Mouse (Mus musculus): ENCODE data around the gene Hist1h2bh. TPM values are rescaled to one million over a fixed set of nuclear protein-coding genes. Genes with fewer than 3 reads are reported as not detected.
"Not testable (repeated sequence)": the region's sequence is repeated elsewhere in the genome, so short reads cannot be mapped to it uniquely, and the experiment has no call there.

The Hist1h2bh gene
- polyA plus RNA-seq, 1 experiment from 2014 or later: not detected

DNA sequence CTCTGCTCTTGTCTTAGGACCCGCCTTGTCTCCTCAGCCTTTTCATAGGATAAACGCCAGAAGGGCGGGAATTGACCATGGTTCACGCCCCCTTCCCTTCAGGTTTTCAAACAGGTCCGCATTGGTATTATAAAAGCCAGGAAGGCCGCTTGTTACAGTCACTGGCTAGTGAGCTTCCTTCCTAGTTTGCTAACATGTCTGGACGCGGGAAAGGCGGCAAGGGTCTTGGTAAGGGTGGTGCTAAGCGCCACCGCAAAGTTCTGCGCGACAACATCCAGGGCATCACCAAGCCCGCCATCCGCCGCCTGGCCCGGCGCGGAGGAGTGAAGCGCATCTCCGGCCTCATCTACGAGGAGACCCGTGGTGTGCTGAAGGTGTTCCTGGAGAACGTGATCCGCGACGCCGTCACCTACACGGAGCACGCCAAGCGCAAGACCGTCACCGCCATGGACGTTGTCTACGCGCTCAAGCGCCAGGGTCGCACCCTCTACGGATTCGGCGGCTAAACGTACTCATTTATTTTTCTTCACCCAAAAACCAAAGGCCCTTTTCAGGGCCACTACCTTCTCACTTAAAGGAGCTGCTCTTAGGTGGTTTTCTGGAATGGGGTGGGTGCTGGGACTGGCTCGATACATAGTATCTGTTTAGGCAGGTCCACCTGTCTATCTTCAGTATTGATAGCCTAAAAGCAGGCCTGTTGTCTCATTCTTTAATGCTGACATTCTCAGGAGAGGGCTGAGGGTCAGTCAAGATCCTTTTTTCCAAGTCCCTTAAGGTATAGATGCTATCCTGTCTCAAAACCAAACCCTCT lies 38.4 kb upstream of the Hist1h2bh start, which contains the start of gene Hist1h4d:
Hist1h4d (plus strand) TSS at position 191 of the 811 bp plus-strand sequence.
- TF ChIP-seq EP300 (IDR thresholded peaks at IDR 0.05) (peak; percentile 97), CTCF (IDR thresholded peaks at IDR 0.05) (no peak)
- peak within 1 kb of the TSS; percentile 38 for H3K4me3 ChIP-seq (ENCODE audit: low read depth, low read length)

DNA sequence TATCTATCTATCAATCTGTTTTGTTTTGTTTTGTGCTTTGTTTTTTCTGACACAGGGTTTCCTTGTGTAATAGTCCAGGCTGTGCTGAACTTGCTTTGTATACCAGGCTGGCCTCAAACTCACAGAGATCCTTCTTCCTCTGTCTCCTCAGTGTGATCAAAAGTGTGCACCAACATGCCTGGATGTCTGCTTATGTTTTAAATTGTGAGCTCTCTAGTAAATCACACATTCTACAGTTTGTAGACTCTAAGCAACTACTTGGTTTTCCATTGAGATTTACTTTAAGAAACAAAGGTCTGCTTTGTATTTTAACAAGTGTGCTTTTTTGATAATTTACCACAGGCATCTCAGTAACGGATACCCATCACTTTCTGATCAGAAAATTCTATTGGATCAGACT lies 34.6 kb upstream of the Hist1h2bh start:
- Histone ChIP-seq H3K4me2 (replicated peaks; ENCODE audit: low read depth, low read length) (no peak overlapping the region), H3K9me3 (ENCODE audit: low read length) (no peaks in the 10 kb centered on the region), H3K4me1 (ENCODE audit: insufficient read depth, low read depth, low read length) (peaks cover 8% of the 10 kb centered on the region), H3K9ac (replicated peaks; ENCODE audit: low read depth) (no peak overlapping the region), H3K27ac (ENCODE audit: low read length) (no peak overlapping the region), H3K36me3 (ENCODE audit: insufficient read depth, low read length) (no peaks in the 10 kb centered on the region), H3K27me3 (replicated peaks; ENCODE audit: insufficient read depth, low read length) (no peaks in the 10 kb centered on the region), H3K4me3 (ENCODE audit: low read depth, low read length) (no peak overlapping the region)
- no peak for TF ChIP-seq EP300 (IDR thresholded peaks at IDR 0.05)
- no peak for TF ChIP-seq CTCF (IDR thresholded peaks at IDR 0.05)
- DNase-seq (ENCODE audit: low spot score): no peak
- WGBS: 96% methylated on average over 1 of the region's 1 CpGs
- ATAC-seq: no peak

More for the DNA sequence above, 38.4 kb upstream of the Hist1h2bh start, which contains the start of gene Hist1h4d:
- DNase-seq (ENCODE audit: low spot score): peak; percentile 98
- H3K27me3 ChIP-seq (replicated peaks; ENCODE audit: insufficient read depth, low read length): no peaks in the 10 kb centered on the region
- H3K36me3 ChIP-seq (ENCODE audit: insufficient read depth, low read length): no peaks in the 10 kb centered on the region
- peak within 1 kb of the TSS; percentile 71 for H3K27ac ChIP-seq (ENCODE audit: low read length)
- H3K9ac ChIP-seq (replicated peaks; ENCODE audit: low read depth): peak within 1 kb of the TSS; percentile 52
- no peaks in the 10 kb centered on the region for H3K9me3 ChIP-seq (ENCODE audit: low read length)
- H3K4me1 ChIP-seq (ENCODE audit: insufficient read depth, low read depth, low read length): peaks cover 8% of the 10 kb centered on the region
- H3K4me2 ChIP-seq (replicated peaks; ENCODE audit: low read depth, low read length): peak within 1 kb of the TSS; percentile 53
- ATAC-seq: peak; percentile 87
- WGBS: under 1% methylated on average over 39 of the region's 43 CpGs

DNA sequence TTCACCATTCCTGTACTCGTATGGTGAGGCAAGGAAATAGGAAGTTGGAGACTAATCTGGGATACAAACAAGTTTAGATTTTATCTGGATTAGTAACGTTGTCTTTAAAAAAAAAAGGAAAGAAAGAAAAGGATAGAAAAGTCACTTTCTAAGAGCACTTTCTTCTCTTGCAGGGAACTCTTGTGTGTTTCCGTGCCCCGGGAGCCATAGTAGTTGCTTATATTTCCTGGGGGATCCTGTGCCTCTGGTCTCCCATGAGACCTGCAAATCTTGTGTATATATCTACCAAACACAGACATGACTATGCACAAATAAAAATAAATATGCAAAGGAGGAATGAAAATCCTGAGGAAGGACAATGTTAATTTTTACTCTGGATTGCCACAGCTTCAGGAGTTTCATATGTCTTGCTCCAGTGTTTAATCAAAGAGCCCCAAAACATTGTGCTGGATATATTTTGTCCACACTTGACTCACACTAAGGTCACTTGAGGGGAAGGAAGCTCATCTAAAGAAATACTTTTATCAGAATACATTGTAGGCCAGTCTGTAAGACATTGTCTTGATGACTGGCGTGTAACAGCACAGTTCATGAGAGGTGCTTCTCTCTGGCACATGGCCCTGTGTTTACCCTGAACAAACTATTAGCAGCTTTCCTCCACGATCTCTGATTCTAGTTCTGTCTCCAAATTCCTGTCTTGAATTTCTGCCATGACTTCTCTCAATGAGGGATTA lies 33.9 kb upstream of the Hist1h2bh start:
- no peak overlapping the region for H3K27ac ChIP-seq (ENCODE audit: low read length)
- H3K9ac ChIP-seq (replicated peaks; ENCODE audit: low read depth): no peak overlapping the region
- peak overlapping the region; percentile 57 for H3K4me2 ChIP-seq (replicated peaks; ENCODE audit: low read depth, low read length)
- H3K4me3 ChIP-seq (ENCODE audit: low read depth, low read length): peak overlapping the region; percentile 35; the same call in 1 of the 2 replicates
- TF ChIP-seq EP300 (IDR thresholded peaks at IDR 0.05) (no peak), CTCF (IDR thresholded peaks at IDR 0.05) (no peak)
- H3K4me1 ChIP-seq (ENCODE audit: insufficient read depth, low read depth, low read length): peaks cover 11% of the 10 kb centered on the region; the same call in 1 of the 2 replicates
- 22% methylated on average over 6 of the region's 6 CpGs for WGBS
- ATAC-seq (no peak), DNase-seq (ENCODE audit: low spot score) (peak; percentile 10)
- no peaks in the 10 kb centered on the region for H3K27me3 ChIP-seq (replicated peaks; ENCODE audit: insufficient read depth, low read length)
- H3K9me3 ChIP-seq (ENCODE audit: low read length): no peaks in the 10 kb centered on the region
- no peaks in the 10 kb centered on the region for H3K36me3 ChIP-seq (ENCODE audit: insufficient read depth, low read length)

DNA sequence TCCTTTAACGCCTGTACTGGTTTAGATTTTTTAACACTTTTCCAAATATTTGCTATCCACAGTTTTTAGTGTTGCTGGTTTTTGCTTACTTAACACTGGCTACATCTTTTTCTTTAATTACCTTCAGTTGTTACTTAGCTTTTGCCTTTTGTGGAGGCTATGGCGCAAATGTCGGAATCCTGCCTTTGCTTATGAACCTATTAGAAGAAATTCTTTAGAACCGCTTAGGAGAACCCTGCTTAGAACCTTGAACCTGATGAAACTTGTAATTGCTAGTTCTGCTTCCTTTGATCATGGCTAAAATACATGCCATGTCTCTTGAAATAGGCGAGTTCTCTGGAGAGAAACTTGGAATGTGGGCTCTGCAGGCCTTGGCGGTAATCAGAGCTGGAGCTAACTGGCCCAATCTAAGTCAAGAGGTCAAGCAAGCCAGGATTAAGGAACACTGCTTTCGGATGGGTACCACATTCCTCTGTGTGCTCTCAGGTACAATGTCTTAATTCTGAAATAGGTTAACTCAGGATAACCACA lies 33.2 kb upstream of the Hist1h2bh start:
- peaks cover 11% of the 10 kb centered on the region; the same call in 1 of the 2 replicates for H3K4me1 ChIP-seq (ENCODE audit: insufficient read depth, low read depth, low read length)
- H3K4me2 ChIP-seq (replicated peaks; ENCODE audit: low read depth, low read length): peak overlapping the region; percentile 57
- no peak for TF ChIP-seq CTCF (IDR thresholded peaks at IDR 0.05)
- no peak for TF ChIP-seq EP300 (IDR thresholded peaks at IDR 0.05)
- no peaks in the 10 kb centered on the region for H3K9me3 ChIP-seq (ENCODE audit: low read length)
- WGBS: 6% methylated on average over 7 of the region's 7 CpGs
- ATAC-seq (no peak), DNase-seq (ENCODE audit: low spot score) (peak; percentile 24)
- no peaks in the 10 kb centered on the region for H3K36me3 ChIP-seq (ENCODE audit: insufficient read depth, low read length)
- H3K9ac ChIP-seq (replicated peaks; ENCODE audit: low read depth): no peak overlapping the region
- H3K27ac ChIP-seq (ENCODE audit: low read length): no peak overlapping the region
- H3K4me3 ChIP-seq (ENCODE audit: low read depth, low read length): peak overlapping the region; percentile 35
- H3K27me3 ChIP-seq (replicated peaks; ENCODE audit: insufficient read depth, low read length): no peaks in the 10 kb centered on the region

DNA sequence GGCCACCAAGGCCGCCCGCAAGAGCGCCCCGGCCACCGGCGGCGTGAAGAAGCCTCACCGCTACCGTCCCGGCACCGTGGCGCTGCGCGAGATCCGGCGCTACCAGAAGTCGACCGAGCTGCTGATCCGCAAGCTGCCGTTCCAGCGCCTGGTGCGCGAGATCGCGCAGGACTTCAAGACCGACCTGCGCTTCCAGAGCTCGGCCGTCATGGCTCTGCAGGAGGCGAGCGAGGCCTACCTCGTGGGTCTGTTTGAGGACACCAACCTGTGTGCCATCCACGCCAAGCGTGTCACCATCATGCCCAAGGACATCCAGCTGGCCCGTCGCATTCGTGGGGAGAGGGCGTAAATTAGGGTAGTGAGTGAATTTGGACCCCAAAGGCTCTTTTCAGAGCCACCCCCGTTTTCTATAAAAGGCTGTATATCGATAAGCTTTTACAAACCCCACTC lies 32.7 kb upstream of the Hist1h2bh start:
- H3K4me3 ChIP-seq (ENCODE audit: low read depth, low read length): peak overlapping the region; percentile 35
- H3K9ac ChIP-seq (replicated peaks; ENCODE audit: low read depth); H3K36me3 ChIP-seq (ENCODE audit: insufficient read depth, low read length); DNase-seq (ENCODE audit: low spot score); H3K9me3 ChIP-seq (ENCODE audit: low read length); H3K27me3 ChIP-seq (replicated peaks; ENCODE audit: insufficient read depth, low read length); ATAC-seq: not testable (repeated sequence)
- H3K4me1 ChIP-seq (ENCODE audit: insufficient read depth, low read depth, low read length): peaks cover 11% of the 10 kb centered on the region; the same call in 1 of the 2 replicates
- WGBS: 0% methylated on average over 8 of the region's 40 CpGs
- peak overlapping the region; percentile 76 for H3K27ac ChIP-seq (ENCODE audit: low read length)
- peak overlapping the region; percentile 57 for H3K4me2 ChIP-seq (replicated peaks; ENCODE audit: low read depth, low read length)

Measured in lung, postnatal 0 days (tissue).